Mouse (Mus musculus) B cell, adult 2 months (primary cell): Measurements from ENCODE around the gene Pklr.
A peak's percentile ranks its signal among the peaks of the same experiment; 100 is the strongest.

Experiments
- DNase-seq, 2 experiments: peaks; one replicate each; pipeline ENCODE4 v3.0.0; 2022

Pklr gene

GRCm38 (mm10) chr3:89165268-89165870 is 29.4 kb downstream of the Pklr start:
- no peak for DNase-seq

GRCm38 (mm10) chr3:89166945-89167344 is 31.0 kb downstream of the Pklr start:
- no peak for DNase-seq

- DNase-seq, result no peak
Measured at GRCm38 (mm10) chr3:89174844-89175243, 38.9 kb downstream of the Pklr start.

- no peak for DNase-seq
Measured at GRCm38 (mm10) chr3:89175544-89175943, 39.6 kb downstream of the Pklr start.

- no peak for DNase-seq
Measured at GRCm38 (mm10) chr3:89176421-89176820, 40.5 kb downstream of the Pklr start.

- DNase-seq, result peak; percentile 77 to 78
Measured at GRCm38 (mm10) chr3:89177242-89178106, 41.5 kb downstream of the Pklr start, which contains the start of gene Scamp3. TSS of gene Scamp3 (plus strand) at chr3:89177473.

GRCm38 (mm10) chr3:89178107-89178385 is 42.1 kb downstream of the Pklr start:
- no peak for DNase-seq

- DNase-seq, result no peak
Measured at GRCm38 (mm10) chr3:89179056-89179455, 43.1 kb downstream of the Pklr start.

GRCm38 (mm10) chr3:89181749-89182500 is 46.0 kb downstream of the Pklr start:
- DNase-seq, result no peak

GRCm38 (mm10) chr3:89182531-89183057 is 46.7 kb downstream of the Pklr start:
- DNase-seq, result no peak

GRCm38 (mm10) chr3:89183058-89183958 is 47.4 kb downstream of the Pklr start, which contains the start of gene Fam189b:
TSS of gene Fam189b (plus strand) at chr3:89183143.
- peak in 1 of 2 experiments; percentile 27 for DNase-seq

- no peak for DNase-seq
Measured at GRCm38 (mm10) chr3:89183959-89184315, 48.0 kb downstream of the Pklr start.

- DNase-seq, result peak; percentile 28 to 33
Measured at GRCm38 (mm10) chr3:89187197-89187596, 51.3 kb downstream of the Pklr start.

- DNase-seq, result peak; percentile 26 to 35
Measured at GRCm38 (mm10) chr3:89187690-89188477, 51.9 kb downstream of the Pklr start.

GRCm38 (mm10) chr3:89188478-89188875 is 52.5 kb downstream of the Pklr start:
- peak; percentile 29 for DNase-seq

- peak in 1 of 2 experiments; percentile 27 for DNase-seq
Measured at GRCm38 (mm10) chr3:89190436-89190835, 54.5 kb downstream of the Pklr start.

GRCm38 (mm10) chr3:89193351-89193750 is 57.4 kb downstream of the Pklr start:
- DNase-seq, result no peak

GRCm38 (mm10) chr3:89193853-89194252 is 57.9 kb downstream of the Pklr start:
- DNase-seq, result peak; percentile 55 to 62
